Mouse (Mus musculus) urinary bladder, postnatal 14 days (tissue): Measurements from ENCODE around the gene Lcn2.
A peak's percentile ranks its signal among the peaks of the same experiment; 100 is the strongest.

Experiments
- DNase-seq: peaks from one replicate; pipeline ENCODE4 v3.0.0; 2021; ENCODE audit warnings: low spot score

Lcn2 gene

GRCm38 (mm10) chr2:32413936-32414335 is 25.9 kb upstream of the Lcn2 start:
- no peak for DNase-seq

GRCm38 (mm10) chr2:32412742-32413531 is 24.9 kb upstream of the Lcn2 start:
- DNase-seq, result no peak

GRCm38 (mm10) chr2:32411407-32411806 is 23.4 kb upstream of the Lcn2 start:
- DNase-seq, result no peak

GRCm38 (mm10) chr2:32408429-32409424 is 20.7 kb upstream of the Lcn2 start:
- no peak for DNase-seq

GRCm38 (mm10) chr2:32407144-32407824 is 19.2 kb upstream of the Lcn2 start:
- DNase-seq, result no peak

GRCm38 (mm10) chr2:32404663-32405062 is 16.6 kb upstream of the Lcn2 start:
- peak; percentile 98 for DNase-seq

- DNase-seq, result no peak
Measured at GRCm38 (mm10) chr2:32396695-32397094, 8.6 kb upstream of the Lcn2 start.

- peak; percentile 91 for DNase-seq
Measured at GRCm38 (mm10) chr2:32395946-32396621, 8.0 kb upstream of the Lcn2 start.

GRCm38 (mm10) chr2:32395484-32395945 is 7.5 kb upstream of the Lcn2 start, which contains the start of gene Ptges2:
Gene Ptges2 (plus strand): TSS chr2:32395896.
- peak; percentile 92 for DNase-seq

GRCm38 (mm10) chr2:32394973-32395372 is 6.9 kb upstream of the Lcn2 start:
- peak; percentile 36 for DNase-seq

- DNase-seq, result peak; percentile 70
Measured at GRCm38 (mm10) chr2:32392063-32392462, 4.0 kb upstream of the Lcn2 start.

- DNase-seq, result no peak
Measured at GRCm38 (mm10) chr2:32390871-32391270, 2.8 kb upstream of the Lcn2 start.

GRCm38 (mm10) chr2:32389157-32389556 is 1.1 kb upstream of the Lcn2 start:
- no peak for DNase-seq

GRCm38 (mm10) chr2:32382689-32383088 is 5.4 kb downstream of the Lcn2 start:
- DNase-seq, result no peak

- peak; percentile 97 for DNase-seq
Measured at GRCm38 (mm10) chr2:32381775-32382223, 6.3 kb downstream of the Lcn2 start, which contains the start of gene 1110008P14Rik. Gene 1110008P14Rik (minus strand): TSS chr2:32381938.

GRCm38 (mm10) chr2:32381141-32381774 is 6.8 kb downstream of the Lcn2 start:
- DNase-seq, result peak; percentile 33

- DNase-seq, result no peak
Measured at GRCm38 (mm10) chr2:32380001-32380500, 8.0 kb downstream of the Lcn2 start.

- no peak for DNase-seq
Measured at GRCm38 (mm10) chr2:32376963-32377362, 11.1 kb downstream of the Lcn2 start.

- no peak for DNase-seq
Measured at GRCm38 (mm10) chr2:32375317-32375940, 12.6 kb downstream of the Lcn2 start.

- no peak for DNase-seq
Measured at GRCm38 (mm10) chr2:32374191-32374590, 13.9 kb downstream of the Lcn2 start.
